Mouse (Mus musculus) liver, embryonic 12.5 days (tissue): ENCODE results near the gene Dvl3. TPM values are rescaled to one million over a fixed set of nuclear protein-coding genes. Genes with fewer than 3 reads are reported as not detected.

ENCODE experiments used
- ATAC-seq: fragments of 200-750 bp; cut with Nextera tagmentation; 2 replicates; pipeline ENCODE4 v1.8.0; 2017; ENCODE audit warnings: moderate number of reproducible peaks, mild to moderate bottlenecking, moderate library complexity
- H3K27ac ChIP-seq: fragments of 300-500 bp; sonication (generic); 2 replicates; pipeline ENCODE4 v1.5.1; 2016; ENCODE audit warnings: mild to moderate bottlenecking
- H3K27me3 ChIP-seq: fragments of 300-500 bp; sonication (generic); replicated peaks from 2 replicates; pipeline ENCODE4 v1.6.1; 2016; ENCODE audit warnings: mild to moderate bottlenecking, moderate library complexity
- H3K36me3 ChIP-seq: fragments of 300-500 bp; sonication (generic); 2 replicates; pipeline ENCODE4 v1.6.1; 2016; ENCODE audit warnings: mild to moderate bottlenecking, moderate library complexity
- H3K4me1 ChIP-seq: fragments of 300-500 bp; sonication (generic); 2 replicates; pipeline ENCODE4 v1.6.1; 2016
- H3K4me2 ChIP-seq: fragments of 300-500 bp; sonication (generic); 2 replicates; pipeline ENCODE4 v1.6.1; 2016; ENCODE audit warnings: mild to moderate bottlenecking, moderate library complexity
- H3K4me3 ChIP-seq: fragments of 300-500 bp; sonication (generic); 2 replicates; pipeline ENCODE4 v1.5.1; 2016; ENCODE audit warnings: mild to moderate bottlenecking, moderate library complexity
- H3K9ac ChIP-seq: fragments of 300-500 bp; sonication (generic); 2 replicates; pipeline ENCODE4 v1.6.1; 2016; ENCODE audit warnings: mild to moderate bottlenecking, moderate library complexity
- H3K9me3 ChIP-seq: fragments of 300-500 bp; sonication (generic); replicated peaks from 2 replicates; pipeline ENCODE4 v1.6.1; 2016; ENCODE audit warnings: mild to moderate bottlenecking, moderate library complexity
- WGBS: fragments of 180-500 bp; shearing (Covaris S2); methylation state at CpG from one replicate; pipeline ENCODE4 v1.1.7; 2016; ENCODE audit not compliant: insufficient replicate concordance; 5-methylcytosine and 5-hydroxymethylcytosine counted together
- polyA plus RNA-seq: library from polyadenylated mRNA; unstranded; fragments of >200 nt; fragmentation: Nextera tagmentation; extraction: Ambion mirVana; gene quantifications from 2 replicates; pipeline ENCODE4 v1.2.1, GENCODE M21; 2016

The Dvl3 gene
- polyA plus RNA-seq, 1 experiment from 2014 or later: 8.0 TPM

GRCm38 (mm10) chr16:20551691-20552090 lies 34.9 kb downstream of the Dvl3 start:
- ATAC-seq: no peak
- Histone ChIP-seq H3K4me3 (no peak overlapping the region), H3K27me3 (no peaks in the 10 kb centered on the region), H3K27ac (no peak overlapping the region), H3K4me1 (peaks cover 25% of the 10 kb centered on the region), H3K36me3 (peaks cover 66% of the 10 kb centered on the region), H3K9ac (no peak overlapping the region), H3K4me2 (no peak overlapping the region), H3K9me3 (no peaks in the 10 kb centered on the region)
- WGBS: 90% methylated on average over 5 of the region's 5 CpGs

DNA sequence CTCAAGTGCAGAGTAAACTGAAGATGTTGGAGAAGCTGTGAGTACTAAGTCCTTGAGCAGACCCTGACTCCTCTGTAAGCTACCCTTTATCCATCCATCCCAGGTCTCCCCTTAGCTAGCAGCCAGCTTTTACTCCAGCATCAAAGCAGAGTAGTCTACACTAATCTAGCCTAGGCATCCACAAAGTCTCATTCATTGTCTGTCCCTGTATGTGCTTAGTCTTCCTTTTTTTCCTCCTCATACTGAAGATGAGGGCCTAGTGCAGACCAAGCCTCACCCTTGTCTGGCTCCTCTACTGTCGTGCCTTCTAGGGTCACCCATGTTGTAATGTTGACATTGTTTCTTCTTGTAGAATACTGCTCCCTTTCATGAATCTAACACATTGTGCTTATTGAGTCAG lies 35.8 kb downstream of the Dvl3 start:
- Histone ChIP-seq H3K4me1 (peaks cover 17% of the 10 kb centered on the region), H3K9ac (no peak overlapping the region), H3K4me3 (no peak overlapping the region), H3K9me3 (no peaks in the 10 kb centered on the region), H3K4me2 (no peak overlapping the region), H3K27ac (no peak overlapping the region), H3K27me3 (no peaks in the 10 kb centered on the region), H3K36me3 (peaks cover 75% of the 10 kb centered on the region)
- 78% methylated on average over 1 of the region's 1 CpGs for WGBS
- no peak for ATAC-seq

DNA sequence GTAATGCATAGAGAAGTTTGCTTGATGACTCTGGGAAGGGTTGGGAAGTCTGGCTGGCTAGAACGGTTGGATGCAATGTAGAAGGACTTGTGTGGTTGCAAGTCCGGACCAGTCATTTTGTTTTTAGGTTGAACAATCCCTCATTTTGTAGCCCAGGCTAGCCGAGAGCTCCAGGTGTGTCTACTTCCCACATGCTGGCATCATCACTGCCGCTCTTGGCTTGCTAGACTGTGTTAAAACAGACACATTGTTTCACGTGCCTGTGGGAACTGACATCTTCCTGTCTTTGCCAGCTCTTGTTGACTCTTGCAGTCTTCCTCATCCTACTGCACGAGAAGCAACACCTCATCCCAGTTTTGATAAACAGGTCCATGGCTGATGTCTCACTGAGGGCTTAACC lies 38.2 kb downstream of the Dvl3 start:
- Histone ChIP-seq H3K9ac (no peak overlapping the region), H3K27ac (no peak overlapping the region), H3K36me3 (peaks cover 97% of the 10 kb centered on the region), H3K27me3 (no peaks in the 10 kb centered on the region), H3K4me2 (no peak overlapping the region), H3K9me3 (no peaks in the 10 kb centered on the region), H3K4me1 (peaks cover under 1% of the 10 kb centered on the region; the same call in 1 of the 2 replicates), H3K4me3 (no peak overlapping the region)
- 80% methylated on average over 6 of the region's 6 CpGs for WGBS
- ATAC-seq: no peak

DNA sequence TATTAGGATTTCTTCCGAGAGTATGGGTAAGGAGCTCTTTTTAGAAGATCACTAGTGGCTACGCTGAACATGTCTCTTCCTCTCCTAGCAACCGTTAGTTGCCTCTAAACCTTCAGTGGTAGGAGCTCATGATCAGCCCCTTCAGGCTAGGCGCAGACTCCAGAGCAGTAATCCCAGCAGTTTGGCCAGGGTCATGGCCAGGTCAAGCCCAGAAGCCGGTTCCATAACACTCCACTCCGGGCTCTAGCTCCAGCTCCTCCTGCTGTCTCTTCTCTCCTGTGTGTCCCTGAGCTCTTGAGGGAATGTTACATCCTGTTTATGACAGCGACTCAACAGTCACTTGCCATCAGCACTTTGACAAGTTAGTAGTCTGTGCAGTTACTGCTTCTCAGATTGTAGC lies 40.6 kb downstream of the Dvl3 start:
- 81% methylated on average over 7 of the region's 7 CpGs for WGBS
- Histone ChIP-seq H3K9ac (no peak overlapping the region), H3K9me3 (no peaks in the 10 kb centered on the region), H3K4me1 (no peaks in the 10 kb centered on the region), H3K4me3 (no peak overlapping the region), H3K4me2 (no peak overlapping the region), H3K36me3 (peaks cover 97% of the 10 kb centered on the region), H3K27ac (no peak overlapping the region), H3K27me3 (no peaks in the 10 kb centered on the region)
- ATAC-seq: no peak

DNA sequence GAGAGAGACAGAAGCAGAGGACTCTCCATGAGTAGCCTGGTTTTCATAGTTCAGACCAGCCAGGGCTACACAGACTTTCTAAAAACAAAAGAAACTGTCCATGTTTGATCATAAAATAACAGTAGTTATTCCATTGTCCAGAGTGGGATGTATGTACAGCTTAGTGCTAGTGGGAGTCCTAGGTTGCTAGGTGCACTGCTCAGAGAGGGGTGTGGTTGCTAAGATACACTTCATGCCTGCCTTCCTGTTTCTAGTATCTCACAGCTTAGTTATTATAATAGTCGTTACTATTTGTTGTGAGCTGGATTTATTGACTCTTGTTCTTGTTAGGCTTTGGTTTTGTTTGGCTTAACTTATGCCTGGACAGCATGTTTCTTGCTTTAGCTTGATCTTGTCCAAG lies 48.3 kb downstream of the Dvl3 start:
- WGBS: 36% methylated on average over 1 of the region's 1 CpGs
- Histone ChIP-seq H3K4me1 (peaks cover 3% of the 10 kb centered on the region; the same call in 1 of the 2 replicates), H3K9me3 (no peaks in the 10 kb centered on the region)

More for the DNA sequence above, 48.3 kb downstream of the Dvl3 start:
- no peaks in the 10 kb centered on the region; the same call in 1 of the 2 replicates for H3K27me3 ChIP-seq
- no peak overlapping the region for H3K4me3 ChIP-seq
- ATAC-seq: no peak
- no peak overlapping the region for H3K4me2 ChIP-seq
- no peak overlapping the region for H3K9ac ChIP-seq
- peaks cover 32% of the 10 kb centered on the region for H3K36me3 ChIP-seq
- no peak overlapping the region for H3K27ac ChIP-seq

Other genes starting within 250 kb of the Dvl3 start
- 62.1 and 63.7 TPM in 2 replicates for gene Parl, start 214.6 kb upstream of the Dvl3 start, polyA plus RNA-seq
- gene Cyp2ab1, start 191.6 kb upstream of the Dvl3 start, polyA plus RNA-seq: not detected in 2 replicates
- 28.6 and 30.3 TPM in 2 replicates for gene Abcc5, start 90.6 kb upstream of the Dvl3 start, polyA plus RNA-seq
- gene Eif2b5, start 18.2 kb upstream of the Dvl3 start, polyA plus RNA-seq: 90.0 and 99.7 TPM in 2 replicates
- 463 and 468 TPM in 2 replicates for gene Ap2m1, start 18.5 kb downstream of the Dvl3 start, polyA plus RNA-seq
- gene Abcf3, start 31.6 kb downstream of the Dvl3 start, polyA plus RNA-seq: 38.8 and 40.5 TPM in 2 replicates
- gene Vwa5b2, start 72.5 kb downstream of the Dvl3 start, polyA plus RNA-seq: 0.23 and 0.30 TPM in 2 replicates
- 27.4 and 28.6 TPM in 2 replicates for gene Eef1akmt4, start 94.6 kb downstream of the Dvl3 start, polyA plus RNA-seq
- 0.21 TPM in 1 of 2 replicates, not detected in the other for gene Gm49333, start 94.6 kb downstream of the Dvl3 start, polyA plus RNA-seq
- gene Alg3, start 94.8 kb downstream of the Dvl3 start, polyA plus RNA-seq: 35.0 and 36.0 TPM in 2 replicates
- gene Camk2n2, start 104.3 kb downstream of the Dvl3 start, polyA plus RNA-seq: 0.56 and 0.61 TPM in 2 replicates
- gene Ece2, start 112.8 kb downstream of the Dvl3 start, polyA plus RNA-seq: 0.53 TPM in 1 of 2 replicates, not detected in the other
- 277 and 289 TPM in 2 replicates for gene Psmd2, start 134.7 kb downstream of the Dvl3 start, polyA plus RNA-seq
- gene Eif4g1, start 151.3 kb downstream of the Dvl3 start, polyA plus RNA-seq: 180 and 187 TPM in 2 replicates
- gene Fam131a, start 176.3 kb downstream of the Dvl3 start, polyA plus RNA-seq: 2.1 and 2.6 TPM in 2 replicates
- 66.1 and 68.4 TPM in 2 replicates for gene Polr2h, start 200.7 kb downstream of the Dvl3 start, polyA plus RNA-seq
- 14.0 and 14.5 TPM in 2 replicates for gene Clcn2, start 200.8 kb downstream of the Dvl3 start, polyA plus RNA-seq
- gene Chrd, start 216.1 kb downstream of the Dvl3 start, polyA plus RNA-seq: 0.54 and 0.96 TPM in 2 replicates
- 2.7 and 2.8 TPM in 2 replicates for gene Thpo, start 217.5 kb downstream of the Dvl3 start, polyA plus RNA-seq